Mouse (Mus musculus) adrenal gland, adult 10 weeks (tissue): Measurements from ENCODE around the gene Chmp2a. TPM values are rescaled to one million over a fixed set of nuclear protein-coding genes. Genes with fewer than 3 reads are reported as not detected.

Source experiments
- polyA plus RNA-seq: library from polyadenylated mRNA; stranded (reverse); fragments of 350-450 nt; fragmentation: Illumina TruSeq; extraction: RNeasy Lipid Tissue Mini Kit (QIAGEN cat#74804); gene quantifications from one replicate; pipeline ENCODE4 v1.2.3, GENCODE M21; 2014; ENCODE audit warnings: low read depth, low replicate concordance

Gene Chmp2a
- 108 TPM for polyA plus RNA-seq

DNA sequence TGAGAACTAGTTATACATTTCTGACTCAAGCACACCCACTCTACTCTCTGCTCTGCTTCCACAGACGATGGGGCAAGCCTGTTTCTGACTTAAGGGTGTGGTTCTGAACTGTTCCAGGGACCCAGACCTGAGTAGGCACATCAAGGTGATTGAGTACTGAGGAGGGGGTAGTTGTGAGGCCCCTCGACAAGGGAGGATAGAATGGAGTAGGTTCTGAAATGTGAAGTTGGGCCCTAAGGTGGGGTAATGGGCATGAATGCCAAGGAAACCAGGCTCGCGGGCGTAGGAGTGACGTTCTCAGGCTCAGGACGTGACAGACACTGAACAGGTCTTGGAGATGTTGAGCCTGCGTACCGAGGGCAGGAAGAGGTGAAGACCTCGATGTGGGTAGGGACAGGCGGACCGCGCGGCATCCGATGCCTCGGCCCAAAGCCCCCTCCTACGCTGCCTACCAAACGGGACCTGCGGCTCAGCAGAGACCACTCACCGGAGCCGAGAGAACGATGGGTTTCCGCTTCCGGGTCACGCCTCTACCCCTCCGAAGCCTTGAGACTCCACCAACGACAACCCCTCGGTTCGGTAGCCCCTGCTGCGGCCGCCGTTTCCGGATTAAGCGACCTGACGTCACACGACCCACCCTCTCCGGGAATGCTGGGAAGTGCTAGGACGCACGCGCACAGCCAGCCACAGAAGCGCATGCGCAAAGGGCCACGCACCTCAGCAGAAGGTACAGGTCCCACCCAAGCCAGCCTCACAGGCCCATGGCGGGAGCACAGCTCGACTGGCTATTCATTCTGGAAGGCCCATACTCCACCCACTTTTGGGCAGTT lies at the start of gene Chmp2a:
Gene Chmp2a, minus strand, starts transcription at position 660 of the 830 bp plus-strand sequence.

GRCm38 (mm10) chr7:13054287-13055010 lies 19.8 kb upstream of the Chmp2a start, which contains the start of gene Mzf1:
TSS of gene Mzf1 (minus strand) at chr7:13054764.

DNA sequence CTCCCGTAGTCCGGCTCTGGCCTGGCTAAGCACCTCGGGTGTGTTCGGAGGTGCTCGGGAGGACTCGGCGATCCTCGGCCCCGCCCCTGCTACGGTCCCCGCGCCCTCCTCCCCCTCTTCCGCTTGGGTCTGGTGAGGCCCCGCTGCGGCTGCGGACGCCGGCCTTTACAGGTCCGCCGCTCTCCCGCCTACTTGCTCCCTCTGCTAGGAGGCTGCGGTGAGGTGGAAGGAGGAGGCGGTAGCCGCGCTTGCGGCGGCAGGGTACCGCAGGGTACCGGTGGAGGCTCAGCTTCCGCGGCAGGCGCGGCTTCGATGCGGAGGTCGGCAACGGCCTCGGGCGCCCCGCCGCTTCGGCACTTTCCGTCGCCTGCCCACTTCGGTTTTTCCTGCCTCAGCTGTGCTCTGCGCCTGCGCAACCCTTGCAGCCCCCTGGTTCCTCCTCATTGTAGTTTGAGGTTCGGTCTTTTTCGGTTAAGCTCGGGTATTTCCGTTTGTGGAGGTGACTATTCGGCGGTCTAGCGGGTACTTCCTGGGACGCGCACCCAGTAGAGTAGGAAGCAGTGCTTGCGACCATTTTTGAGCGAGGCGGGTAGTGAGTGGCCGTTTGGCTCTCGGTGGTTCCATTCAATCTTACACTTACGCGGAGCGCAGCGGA lies 3.4 kb upstream of the Chmp2a start, which contains the start of gene Ube2m:
Gene Ube2m, minus strand, starts transcription at position 375 of the 655 bp plus-strand sequence.

GRCm38 (mm10) chr7:13010005-13010908 lies 24.4 kb downstream of the Chmp2a start, which contains the start of gene Zbtb45:
TSS of gene Zbtb45 (minus strand) at chr7:13010034.

GRCm38 (mm10) chr7:12998851-12999250 lies 35.8 kb downstream of the Chmp2a start, which contains the start of gene Trim28:
TSS of gene Trim28 (plus strand) at chr7:12999114.

GRCm38 (mm10) chr7:12998053-12998452 lies 36.6 kb downstream of the Chmp2a start, which contains the start of gene Slc27a5:
TSS of gene Slc27a5 (minus strand) at chr7:12998192.

Other genes with a start within 250 kb of the Chmp2a start
- gene Zscan18, start 231.2 kb downstream of the Chmp2a start, polyA plus RNA-seq: 4.0 TPM
- gene Zfp329, start 215.9 kb downstream of the Chmp2a start, polyA plus RNA-seq: 31.4 TPM
- gene Zfp110, start 200.0 kb downstream of the Chmp2a start, polyA plus RNA-seq: 33.4 TPM
- 6.9 TPM for gene Zfp128, start 153.6 kb downstream of the Chmp2a start, polyA plus RNA-seq
- 6.2 TPM for gene Zscan22, start 137.0 kb downstream of the Chmp2a start, polyA plus RNA-seq
- 15.5 TPM for gene Rps5, start 112.5 kb downstream of the Chmp2a start, polyA plus RNA-seq
- not detected for gene Rnf225, start 107.4 kb downstream of the Chmp2a start, polyA plus RNA-seq
- gene Zfp324, start 69.0 kb downstream of the Chmp2a start, polyA plus RNA-seq: 5.4 TPM
- 3.8 TPM for gene Zfp446, start 57.0 kb downstream of the Chmp2a start, polyA plus RNA-seq
- gene Slc27a5, start 36.6 kb downstream of the Chmp2a start, polyA plus RNA-seq: not detected
- 27.9 TPM for gene Trim28, start 35.7 kb downstream of the Chmp2a start, polyA plus RNA-seq
- gene Zbtb45, start 24.8 kb downstream of the Chmp2a start, polyA plus RNA-seq: 0.82 TPM
- gene Ube2m, start 3.5 kb upstream of the Chmp2a start, polyA plus RNA-seq: 79.8 TPM
- 0.52 TPM for gene Mzf1, start 20.0 kb upstream of the Chmp2a start, polyA plus RNA-seq
- not detected for gene Vmn1r85, start 60.4 kb upstream of the Chmp2a start, polyA plus RNA-seq
- gene Vmn1r86, start 85.1 kb upstream of the Chmp2a start, polyA plus RNA-seq: not detected
- not detected for gene Vmn1r87, start 105.3 kb upstream of the Chmp2a start, polyA plus RNA-seq
- gene Vmn1r88, start 124.8 kb upstream of the Chmp2a start, polyA plus RNA-seq: not detected
- gene Vmn1r89, start 178.2 kb upstream of the Chmp2a start, polyA plus RNA-seq: not detected
- 6.9 TPM for gene Lig1, start 242.5 kb upstream of the Chmp2a start, polyA plus RNA-seq
- 7.6 TPM for gene Zswim9, start 243.9 kb upstream of the Chmp2a start, polyA plus RNA-seq